Mouse (Mus musculus) embryonic facial prominence, embryonic 12.5 days (tissue): ENCODE data around the gene Mfap1b. TPM values are rescaled to one million over a fixed set of nuclear protein-coding genes. Genes with fewer than 3 reads are reported as not detected.

Source experiments
- ATAC-seq: fragments of 200-750 bp; cut with Nextera tagmentation; 2 replicates; pipeline ENCODE4 v1.8.0; 2017; ENCODE audit not compliant: insufficient number of reproducible peaks, insufficient read depth, low FRiP score, low TSS enrichment
- H3K27ac ChIP-seq: fragments of 300-500 bp; sonication (generic); 2 replicates; pipeline ENCODE4 v1.5.1; 2016; ENCODE audit warnings: mild to moderate bottlenecking
- H3K27me3 ChIP-seq: fragments of 300-500 bp; sonication (generic); 2 replicates; pipeline ENCODE4 v1.6.1; 2016; ENCODE audit warnings: mild to moderate bottlenecking, moderate library complexity
- H3K36me3 ChIP-seq: fragments of 300-500 bp; sonication (generic); 2 replicates; pipeline ENCODE4 v1.6.1; 2016; ENCODE audit warnings: mild to moderate bottlenecking
- H3K4me1 ChIP-seq: fragments of 300-500 bp; sonication (generic); 2 replicates; pipeline ENCODE4 v1.6.1; 2016
- H3K4me2 ChIP-seq: fragments of 300-500 bp; sonication (generic); replicated peaks from 2 replicates; pipeline ENCODE4 v1.6.1; 2016; ENCODE audit warnings: mild to moderate bottlenecking, moderate library complexity
- H3K4me3 ChIP-seq: fragments of 300-500 bp; sonication (generic); 2 replicates; pipeline ENCODE4 v1.5.1; 2016; ENCODE audit warnings: mild to moderate bottlenecking
- H3K9ac ChIP-seq: fragments of 300-500 bp; sonication (generic); 2 replicates; pipeline ENCODE4 v1.6.1; 2016; ENCODE audit warnings: mild to moderate bottlenecking, moderate library complexity
- H3K9me3 ChIP-seq: fragments of 300-500 bp; sonication (generic); 2 replicates; pipeline ENCODE4 v1.6.1; 2016; ENCODE audit warnings: mild to moderate bottlenecking, moderate library complexity
- WGBS: fragments of 180-500 bp; shearing (Covaris S2); methylation state at CpG from one replicate; pipeline ENCODE4 v1.1.7; 2016; 5-methylcytosine and 5-hydroxymethylcytosine counted together
- microRNA-seq: library from miRNA; unstranded; fragments of <30 nt; microRNA quantifications from one replicate; pipeline ENCODE4, GENCODE M21; 2017
- polyA plus RNA-seq: library from polyadenylated mRNA; unstranded; fragments of >200 nt; fragmentation: Nextera tagmentation; extraction: Ambion mirVana; gene quantifications from 2 replicates; pipeline ENCODE4 v1.2.1, GENCODE M21; 2016

Mfap1b gene
- polyA plus RNA-seq, 1 experiment from 2014 or later: 62.6 TPM

GRCm38 (mm10) chr2:121416356-121416755 lies 57.5 kb downstream of the Mfap1b start:
- H3K9ac ChIP-seq: no peak overlapping the region
- H3K27me3 ChIP-seq: no peaks in the 10 kb centered on the region
- peaks cover 20% of the 10 kb centered on the region for H3K4me1 ChIP-seq
- H3K27ac ChIP-seq: no peak overlapping the region
- no peaks in the 10 kb centered on the region for H3K9me3 ChIP-seq
- H3K4me3 ChIP-seq: no peak overlapping the region
- 89% methylated on average over 6 of the region's 6 CpGs for WGBS
- peak overlapping the region; percentile 75; the same call in 1 of the 2 replicates for H3K4me2 ChIP-seq
- H3K36me3 ChIP-seq: peaks cover 29% of the 10 kb centered on the region
- ATAC-seq: no peak

- ATAC-seq: no peak
- 83% methylated on average over 3 of the region's 3 CpGs for WGBS
These were observed 58.3 kb downstream of the Mfap1b start for GRCm38 (mm10) chr2:121415591-121415990.

DNA sequence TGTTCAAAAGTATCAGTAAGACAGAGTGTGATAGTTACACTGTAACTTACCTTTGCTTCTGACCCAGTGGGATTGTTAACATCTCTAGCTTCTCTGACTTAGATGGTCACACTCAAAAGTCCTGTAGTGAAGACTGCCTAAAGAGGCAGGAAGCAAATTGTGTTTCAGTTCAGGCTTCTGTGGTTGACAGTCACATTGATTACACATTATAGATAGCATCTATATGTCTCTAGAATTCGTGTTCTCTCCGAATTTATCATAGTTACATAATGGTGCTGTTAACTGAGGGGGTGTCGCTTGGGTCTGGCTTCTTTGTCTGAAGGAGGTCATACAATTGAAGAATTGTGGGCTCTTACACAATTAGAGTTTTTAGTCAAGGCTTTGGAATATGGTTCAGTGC lies 58.8 kb downstream of the Mfap1b start:
- peak overlapping the region; percentile 97 for H3K4me3 ChIP-seq
- peak overlapping the region; percentile 99 for H3K9ac ChIP-seq
- H3K27me3 ChIP-seq: no peaks in the 10 kb centered on the region
- peaks cover 20% of the 10 kb centered on the region for H3K4me1 ChIP-seq
- no peak for ATAC-seq
- peaks cover 22% of the 10 kb centered on the region for H3K36me3 ChIP-seq
- no peak overlapping the region for H3K27ac ChIP-seq
- peak overlapping the region; percentile 75 for H3K4me2 ChIP-seq
- H3K9me3 ChIP-seq: no peaks in the 10 kb centered on the region
- 66% methylated on average over 3 of the region's 3 CpGs for WGBS

More at GRCm38 (mm10) chr2:121415591-121415990, 58.3 kb downstream of the Mfap1b start:
- Histone ChIP-seq H3K9ac (peak overlapping the region; percentile 99), H3K4me1 (peaks cover 20% of the 10 kb centered on the region), H3K9me3 (no peaks in the 10 kb centered on the region), H3K27ac (no peak overlapping the region), H3K4me3 (peak overlapping the region; percentile 97), H3K27me3 (no peaks in the 10 kb centered on the region), H3K4me2 (peak overlapping the region; percentile 75), H3K36me3 (peaks cover 23% of the 10 kb centered on the region)

DNA sequence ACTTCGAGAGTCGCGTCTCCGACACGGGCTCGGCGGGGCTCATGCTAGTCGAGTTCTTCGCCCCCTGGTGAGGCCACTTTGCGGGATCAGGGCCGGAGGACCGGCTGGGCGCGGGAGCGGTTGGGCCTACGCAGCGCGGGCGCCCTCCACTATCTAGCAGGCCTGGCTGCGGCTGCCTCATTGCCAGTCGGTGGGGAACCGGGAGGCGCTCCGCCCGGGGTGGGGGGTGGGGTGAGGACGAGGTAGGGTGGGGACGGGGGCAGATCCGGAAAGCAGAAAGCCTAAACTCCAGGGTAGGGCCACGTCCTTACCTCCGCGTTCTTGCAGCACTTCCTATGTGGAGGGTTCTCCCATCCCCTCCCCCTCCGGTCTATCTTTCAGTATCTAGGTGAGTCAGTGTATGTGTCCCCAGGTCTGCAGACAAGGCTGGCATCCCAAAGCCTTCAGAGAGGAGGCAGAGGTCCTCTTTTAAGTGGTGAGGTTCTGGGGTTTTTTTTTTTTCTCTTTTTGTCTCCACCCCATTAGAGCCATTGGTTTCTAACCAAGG lies 59.7 kb downstream of the Mfap1b start:
- Histone ChIP-seq H3K9ac (peak overlapping the region; percentile 99), H3K4me3 (peak overlapping the region; percentile 97), H3K27ac (peak overlapping the region; percentile 98), H3K4me1 (peaks cover 20% of the 10 kb centered on the region), H3K9me3 (no peaks in the 10 kb centered on the region), H3K4me2 (peak overlapping the region; percentile 75), H3K36me3 (peaks cover 22% of the 10 kb centered on the region), H3K27me3 (no peaks in the 10 kb centered on the region)
- WGBS: under 1% methylated on average over 32 of the region's 32 CpGs
- peak; percentile 53 for ATAC-seq

DNA sequence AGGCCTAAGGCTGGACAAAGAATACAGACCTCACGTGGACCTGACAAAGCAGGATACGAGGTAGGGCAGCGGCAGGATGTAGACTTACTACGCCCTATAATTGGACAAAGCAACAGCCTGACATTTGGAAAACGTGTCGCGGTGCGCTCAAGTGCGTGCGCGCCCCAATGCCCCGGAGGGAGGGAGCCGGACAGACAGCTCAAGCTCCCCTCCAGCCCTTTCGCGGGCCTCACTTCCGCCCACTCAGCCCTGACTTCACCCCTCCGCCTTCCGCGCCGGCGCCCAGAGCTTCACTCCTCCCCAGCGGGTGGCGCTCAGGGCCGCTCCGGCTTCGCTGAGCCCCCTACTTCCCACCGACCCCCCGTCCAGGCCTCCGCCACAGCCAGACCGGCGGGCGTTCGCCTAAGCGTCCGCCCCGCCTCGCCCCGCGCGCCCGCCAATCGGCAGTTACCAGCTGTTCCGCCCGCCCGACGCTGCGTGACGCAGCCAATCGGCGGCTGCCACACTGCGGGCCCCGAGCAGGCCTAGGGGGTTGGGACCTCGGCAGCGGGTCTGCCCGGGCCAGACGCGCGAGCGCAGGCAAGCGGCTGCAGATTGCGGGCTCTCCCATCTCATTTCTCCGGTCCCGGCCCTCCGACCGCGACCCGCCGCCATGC lies 60.4 kb downstream of the Mfap1b start, which contains the start of the genes Pdia3 and Catsper2:
TSS of gene Pdia3 (plus strand) at position 389 of the 656 bp plus-strand sequence.
TSS of gene Catsper2 (minus strand) at position 406 of the 656 bp plus-strand sequence.
- H3K36me3 ChIP-seq: peaks cover 18% of the 10 kb centered on the region
- peak within 1 kb of the TSS; percentile 97 for H3K4me3 ChIP-seq
- H3K27me3 ChIP-seq: no peaks in the 10 kb centered on the region
- peak within 1 kb of the TSS; percentile 99 for H3K9ac ChIP-seq
- no peaks in the 10 kb centered on the region for H3K9me3 ChIP-seq
- H3K27ac ChIP-seq: peak within 1 kb of the TSS; percentile 98
- WGBS: under 1% methylated on average over 64 of the region's 68 CpGs
- H3K4me2 ChIP-seq: peak within 1 kb of the TSS; percentile 75
- peak; percentile 100 for ATAC-seq
- peaks cover 20% of the 10 kb centered on the region for H3K4me1 ChIP-seq

DNA sequence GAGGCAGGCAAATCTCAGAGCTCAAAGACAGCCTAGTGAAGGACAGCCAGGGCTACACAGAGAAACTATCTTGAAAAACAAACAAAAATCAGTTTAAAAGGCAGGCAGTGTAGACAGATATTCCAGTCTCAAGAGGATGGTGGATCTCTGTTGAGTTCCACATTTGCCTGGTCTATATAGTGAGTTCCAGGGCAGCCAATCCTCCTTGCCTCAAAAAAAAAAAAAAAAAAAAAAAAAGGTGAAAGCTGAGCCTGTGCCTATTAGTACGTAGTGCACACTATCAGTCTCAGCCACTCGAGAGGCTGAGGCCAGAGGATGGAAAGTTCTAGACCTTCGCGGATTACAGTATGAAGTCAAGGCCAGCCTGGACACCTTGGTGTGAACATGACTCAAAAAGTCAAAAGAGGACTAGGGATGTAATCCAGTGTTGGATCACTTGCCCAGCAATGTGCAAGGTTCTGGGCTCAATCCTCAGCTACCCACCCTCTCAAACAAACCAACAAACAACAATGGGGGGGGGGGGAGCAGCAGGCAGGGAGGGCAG lies 61.0 kb downstream of the Mfap1b start:
- WGBS: 13% methylated on average over 4 of the region's 4 CpGs
- Histone ChIP-seq H3K4me3 (peak overlapping the region; percentile 97), H3K27me3 (no peaks in the 10 kb centered on the region), H3K4me2 (peak overlapping the region; percentile 75), H3K4me1 (peaks cover 20% of the 10 kb centered on the region), H3K9me3 (no peaks in the 10 kb centered on the region), H3K27ac (peak overlapping the region; percentile 98), H3K9ac (peak overlapping the region; percentile 99), H3K36me3 (peaks cover 12% of the 10 kb centered on the region)
- no peak for ATAC-seq

Small RNA genes within 50 kb of the gene (microRNA-seq; reads per million reads assigned to microRNA genes)
- gene Gm22953: not detected

Other genes starting within 250 kb of the Mfap1b start
- 125 and 128 TPM in 2 replicates for gene Trp53bp1, start 202.7 kb downstream of the Mfap1b start, polyA plus RNA-seq
- gene Map1a, start 184.5 kb downstream of the Mfap1b start, polyA plus RNA-seq: 3.9 and 4.4 TPM in 2 replicates
- gene Ppip5k1, start 118.7 kb downstream of the Mfap1b start, polyA plus RNA-seq: 13.4 and 13.9 TPM in 2 replicates
- gene Ckmt1, start 116.4 kb downstream of the Mfap1b start, polyA plus RNA-seq: 10.2 and 13.0 TPM in 2 replicates
- 0.03 TPM in 1 of 2 replicates, not detected in the other for gene Strc, start 86.9 kb downstream of the Mfap1b start, polyA plus RNA-seq
- 634 and 678 TPM in 2 replicates for gene Pdia3, start 60.3 kb downstream of the Mfap1b start, polyA plus RNA-seq
- 2.1 and 4.2 TPM in 2 replicates for gene Catsper2, start 60.3 kb downstream of the Mfap1b start, polyA plus RNA-seq
- gene Ell3, start 29.8 kb downstream of the Mfap1b start, polyA plus RNA-seq: 12.4 and 15.6 TPM in 2 replicates
- gene Serf2, start 24.9 kb downstream of the Mfap1b start, polyA plus RNA-seq: 495 and 504 TPM in 2 replicates
- 128 and 143 TPM in 2 replicates for gene Hypk, start 20.8 kb downstream of the Mfap1b start, polyA plus RNA-seq
- not detected in 2 replicates for gene Serinc4, start 17.3 kb downstream of the Mfap1b start, polyA plus RNA-seq
- 32.5 and 33.0 TPM in 2 replicates for gene Mfap1a, start 32.6 kb upstream of the Mfap1b start, polyA plus RNA-seq
- gene Wdr76, start 32.7 kb upstream of the Mfap1b start, polyA plus RNA-seq: 8.0 and 8.2 TPM in 2 replicates